Mouse (Mus musculus) G1E (cell line): ENCODE data around the gene Gnaq.

Experiments
- CTCF ChIP-seq: IDR thresholded peaks from 2 replicates; pipeline ENCODE4 v1.5.1; 2012; ENCODE audit warnings: low read depth, low read length, inconsistent platforms, mixed read lengths
- GATA1 ChIP-seq: IDR thresholded peaks from 2 replicates; pipeline ENCODE4 v1.6.1; 2012; ENCODE audit warnings: borderline replicate concordance, low read length, inconsistent platforms, mixed read lengths
- TAL1 ChIP-seq: conservative IDR thresholded peaks from 2 replicates; pipeline ENCODE4 v1.6.1; 2012; ENCODE audit warnings: low read depth, low read length, inconsistent platforms, mixed read lengths

- no peak for TF ChIP-seq GATA1
- no peak for TF ChIP-seq CTCF
- no peak for TF ChIP-seq TAL1
These were observed 118.3 kb downstream of the Gnaq start for GRCm38 (mm10) chr19:16250921-16251320.
